Mouse (Mus musculus): Measurements from ENCODE around the gene Osbpl10.

DNA sequence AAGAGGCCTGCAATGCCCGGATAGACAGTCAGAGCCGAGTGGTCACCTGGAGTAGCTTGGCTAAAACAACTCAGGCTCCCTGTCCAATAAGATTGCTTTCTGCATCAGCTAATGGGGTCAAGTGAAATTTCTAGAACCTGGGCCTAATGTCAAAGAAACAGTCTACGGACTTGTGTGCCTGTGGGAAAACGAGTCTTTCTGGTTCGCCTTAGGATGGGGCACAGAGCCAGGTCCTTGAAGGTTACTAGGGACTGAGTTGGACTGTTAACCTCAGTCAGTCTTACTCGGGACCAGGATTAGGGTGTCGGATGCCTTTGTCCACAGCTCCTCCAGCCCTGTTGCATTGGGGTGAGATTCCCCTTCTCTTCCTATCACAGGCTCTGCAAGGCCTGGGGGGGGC, 218.7 kb downstream of the Osbpl10 start:
- no peak for TF ChIP-seq CEBPB (IDR thresholded peaks at IDR 0.05; ENCODE audit: insufficient read depth, poor library complexity, severe bottlenecking)
- TF ChIP-seq POLR2A (IDR thresholded peaks at IDR 0.05; ENCODE audit: insufficient read length, low read depth) = no peak
- TF ChIP-seq REST (IDR thresholded peaks at IDR 0.05; ENCODE audit: insufficient read depth, insufficient read length) = no peak
- TF ChIP-seq E2F4 (IDR thresholded peaks at IDR 0.05; ENCODE audit: insufficient read depth) = no peak
- no peak for TF ChIP-seq MYOG (IDR thresholded peaks at IDR 0.05; ENCODE audit: control insufficient read depth in 1 of 3, insufficient read depth in 1 of 3, insufficient read length in 2 of 3, low read depth in 2 of 3)
- no peak for TF ChIP-seq TCF12 (IDR thresholded peaks at IDR 0.05; ENCODE audit: insufficient read depth, poor library complexity, severe bottlenecking)

Data from myocyte (in vitro differentiated cells).